Mouse (Mus musculus) ES-E14 (cell line): ENCODE data around the gene Plac9a.

Experiments used
- CHD2 ChIP-seq: IDR thresholded peaks from 2 replicates; pipeline ENCODE4 v1.6.1; 2014; ENCODE audit warnings: mild to moderate bottlenecking, low read depth, low read length, inconsistent platforms
- HCFC1 ChIP-seq: IDR thresholded peaks from 2 replicates; pipeline ENCODE4 v1.6.1; 2012; ENCODE audit warnings: low read length, inconsistent platforms, borderline replicate concordance; ENCODE audit not compliant: insufficient read depth
- MAFK ChIP-seq: IDR thresholded peaks from 2 replicates; pipeline ENCODE4 v1.6.1; 2014; ENCODE audit warnings: mild to moderate bottlenecking, low read depth, low read length, inconsistent platforms; ENCODE audit not compliant: insufficient read depth
- ZC3H11A ChIP-seq: IDR thresholded peaks from 2 replicates; pipeline ENCODE4 v1.6.1; 2012; ENCODE audit warnings: low read depth, mild to moderate bottlenecking, inconsistent platforms, low read length, borderline replicate concordance
- ZNF384 ChIP-seq: IDR thresholded peaks from 2 replicates; pipeline ENCODE4 v1.6.1; 2012; ENCODE audit warnings: low read depth, low read length, inconsistent platforms

DNA sequence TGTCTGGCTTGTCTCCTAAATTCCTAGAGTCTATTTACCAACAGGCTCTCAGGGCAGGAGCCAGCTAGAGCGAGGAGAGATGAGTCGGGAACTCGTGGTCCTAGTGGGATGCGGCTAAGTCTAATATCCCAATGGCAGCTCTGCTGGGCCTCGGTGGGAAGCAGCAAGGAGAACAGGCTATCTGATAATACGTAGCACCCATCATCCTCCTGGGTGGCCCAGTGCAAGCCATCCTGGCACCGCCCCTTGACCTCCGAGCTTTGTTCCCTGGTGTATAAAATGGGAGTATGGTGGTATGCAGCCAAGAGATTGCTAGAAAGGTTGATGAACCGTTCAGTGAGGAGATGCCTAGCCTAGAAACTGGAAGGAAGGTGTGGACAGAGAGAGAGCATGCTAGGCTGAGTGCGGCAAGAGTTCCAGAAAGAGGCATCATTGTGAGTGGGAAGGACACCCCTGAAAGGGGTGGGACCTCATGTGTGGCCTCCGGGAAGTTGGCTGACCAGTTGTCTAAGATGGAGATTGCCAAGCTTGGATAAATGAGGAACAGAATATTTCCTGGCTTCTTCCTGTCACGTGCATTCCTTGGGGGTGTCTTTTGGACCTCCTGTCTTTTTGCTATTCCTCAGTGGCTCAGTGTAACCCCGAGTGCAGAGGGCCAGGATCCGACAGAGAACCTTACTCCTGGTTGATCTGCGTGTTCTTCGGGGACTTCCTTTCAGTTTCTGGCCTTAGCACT, 49.0 kb downstream of the Plac9a start:
- TF ChIP-seq ZC3H11A (no peak), HCFC1 (no peak), ZNF384 (no peak), MAFK (no peak), CHD2 (no peak)
